Mouse (Mus musculus) limb, embryonic 12.5 days (tissue): ENCODE measurements at regions not wholly inside any gene's neighbourhood (a gene's known extent, or its start where the extent isn't known, plus 50 kb on each side); places are given as distances from the start of the nearest gene placed in this dataset.
"Not testable (repeated sequence)": the region's sequence is repeated elsewhere in the genome, so short reads cannot be mapped to it uniquely, and the experiment has no call there.

Source experiments
- ATAC-seq: fragments of 200-750 bp; cut with Nextera tagmentation; 2 replicates; pipeline ENCODE4 v1.8.0; 2017; ENCODE audit warnings: low read depth, moderate TSS enrichment; ENCODE audit not compliant: insufficient number of reproducible peaks, insufficient read depth, low FRiP score, low TSS enrichment
- H3K27ac ChIP-seq: fragments of 300-500 bp; sonication (generic); 2 replicates; pipeline ENCODE4 v1.5.1; 2016; ENCODE audit warnings: mild to moderate bottlenecking, moderate library complexity
- H3K27me3 ChIP-seq: fragments of 300-500 bp; sonication (generic); 2 replicates; pipeline ENCODE4 v1.6.1; 2016; ENCODE audit warnings: mild to moderate bottlenecking, moderate library complexity
- H3K36me3 ChIP-seq: fragments of 300-500 bp; sonication (generic); 2 replicates; pipeline ENCODE4 v1.6.1; 2016; ENCODE audit warnings: mild to moderate bottlenecking, moderate library complexity
- H3K4me1 ChIP-seq: fragments of 300-500 bp; sonication (generic); replicated peaks from 2 replicates; pipeline ENCODE4 v1.6.1; 2016
- H3K4me2 ChIP-seq: fragments of 300-500 bp; sonication (generic); 2 replicates; pipeline ENCODE4 v1.6.1; 2016; ENCODE audit warnings: mild to moderate bottlenecking, moderate library complexity
- H3K4me3 ChIP-seq: fragments of 300-500 bp; sonication (generic); replicated peaks from 2 replicates; pipeline ENCODE4 v1.5.1; 2016; ENCODE audit warnings: mild to moderate bottlenecking
- H3K9ac ChIP-seq: fragments of 300-500 bp; sonication (generic); replicated peaks from 2 replicates; pipeline ENCODE4 v1.6.1; 2016; ENCODE audit warnings: mild to moderate bottlenecking, moderate library complexity
- H3K9me3 ChIP-seq: fragments of 300-500 bp; sonication (generic); 2 replicates; pipeline ENCODE4 v1.6.1; 2016; ENCODE audit warnings: mild to moderate bottlenecking, moderate library complexity
- WGBS: fragments of 180-500 bp; shearing (Covaris S2); methylation state at CpG from one replicate; pipeline ENCODE4 v1.1.7; 2016; 5-methylcytosine and 5-hydroxymethylcytosine counted together

DNA sequence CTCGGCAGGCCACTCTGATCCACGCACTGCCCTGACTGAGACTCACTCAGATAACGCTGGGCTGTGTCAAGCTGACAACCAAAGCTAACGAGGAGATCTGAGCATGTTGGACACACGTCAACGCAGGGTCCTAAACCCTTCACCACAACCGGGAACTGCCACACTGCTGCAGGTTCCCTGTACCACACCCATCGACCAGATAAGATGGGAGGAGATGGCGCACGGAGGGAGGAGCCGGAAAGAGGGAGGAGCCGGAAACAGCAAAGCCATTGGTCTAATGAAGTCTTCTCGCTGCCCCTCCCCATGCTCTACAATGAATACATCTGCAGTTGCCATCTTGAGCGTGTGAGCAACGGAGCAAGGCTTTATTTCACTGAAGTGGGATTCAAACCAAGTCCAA is 182.9 kb upstream of the Rpl38 start:
- no peaks in the 10 kb centered on the region for H3K36me3 ChIP-seq
- no peak overlapping the region for H3K4me3 ChIP-seq
- ATAC-seq: no peak
- H3K4me1 ChIP-seq: peaks cover 29% of the 10 kb centered on the region
- H3K9ac ChIP-seq: no peak overlapping the region
- no peak overlapping the region for H3K4me2 ChIP-seq
- no peak overlapping the region for H3K27ac ChIP-seq
- peaks cover 88% of the 10 kb centered on the region for H3K27me3 ChIP-seq
- 55% methylated on average over 15 of the region's 15 CpGs for WGBS
- H3K9me3 ChIP-seq: no peaks in the 10 kb centered on the region

- H3K27me3 ChIP-seq: peaks cover 87% of the 10 kb centered on the region
These were observed 183.7 kb upstream of the Rpl38 start for GRCm38 (mm10) chr11:114484668-114484953.

DNA sequence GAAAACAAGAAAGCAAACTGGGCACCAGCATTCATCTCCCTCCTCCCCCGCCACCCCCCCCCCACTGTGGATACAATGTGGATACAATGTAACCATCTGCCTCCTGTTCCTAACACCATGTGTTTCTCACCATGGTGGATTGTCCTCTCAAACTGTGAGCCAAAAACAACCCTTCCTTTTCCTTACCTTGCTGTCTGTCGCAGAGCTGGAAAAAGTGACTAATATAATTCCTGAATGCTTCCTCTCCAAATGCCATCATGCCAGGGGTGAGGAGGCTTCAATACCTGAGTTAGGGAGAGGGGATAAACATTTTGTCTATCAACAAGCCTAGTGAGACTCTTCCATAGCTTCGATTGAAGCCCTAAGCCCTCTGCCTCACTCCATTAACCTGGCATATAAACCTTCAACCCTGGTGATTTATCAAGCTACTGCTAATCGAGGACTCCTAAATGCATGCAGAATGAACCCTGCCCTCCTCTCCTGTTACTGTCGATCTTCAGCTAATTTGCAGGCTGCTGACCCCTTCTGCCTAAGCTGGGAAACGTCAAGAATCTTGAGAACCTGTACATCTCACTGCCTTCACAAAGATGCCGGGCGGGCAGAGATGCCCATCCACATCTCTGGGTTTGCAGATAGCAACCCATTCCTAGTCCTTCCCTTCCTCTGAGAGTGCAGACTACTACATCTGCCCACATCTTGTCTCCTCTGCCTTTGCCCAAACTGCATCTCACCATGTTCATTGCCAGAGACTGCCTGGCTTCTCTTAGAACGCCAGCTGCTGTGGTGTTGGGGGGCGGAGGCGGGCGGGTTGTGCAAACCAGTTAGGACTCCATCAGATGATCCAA is 184.3 kb upstream of the Rpl38 start:
- peaks cover 83% of the 10 kb centered on the region for H3K27me3 ChIP-seq
- H3K4me1 ChIP-seq: peaks cover 20% of the 10 kb centered on the region; the same call in 1 of the 2 replicates
- ATAC-seq: no peak
- H3K4me3 ChIP-seq: no peak overlapping the region
- WGBS: 63% methylated on average over 12 of the region's 12 CpGs
- no peak overlapping the region for H3K9ac ChIP-seq
- no peak overlapping the region for H3K27ac ChIP-seq
- no peaks in the 10 kb centered on the region for H3K9me3 ChIP-seq
- no peak overlapping the region for H3K4me2 ChIP-seq
- no peaks in the 10 kb centered on the region for H3K36me3 ChIP-seq

More at GRCm38 (mm10) chr11:114484668-114484953, 183.7 kb upstream of the Rpl38 start:
- H3K36me3 ChIP-seq: no peaks in the 10 kb centered on the region
- no peak overlapping the region for H3K27ac ChIP-seq
- H3K9ac ChIP-seq: no peak overlapping the region
- H3K4me2 ChIP-seq: no peak overlapping the region
- no peak overlapping the region for H3K4me3 ChIP-seq
- 82% methylated on average over 4 of the region's 4 CpGs for WGBS
- no peak for ATAC-seq
- H3K9me3 ChIP-seq: no peaks in the 10 kb centered on the region
- H3K4me1 ChIP-seq: peaks cover 21% of the 10 kb centered on the region

DNA sequence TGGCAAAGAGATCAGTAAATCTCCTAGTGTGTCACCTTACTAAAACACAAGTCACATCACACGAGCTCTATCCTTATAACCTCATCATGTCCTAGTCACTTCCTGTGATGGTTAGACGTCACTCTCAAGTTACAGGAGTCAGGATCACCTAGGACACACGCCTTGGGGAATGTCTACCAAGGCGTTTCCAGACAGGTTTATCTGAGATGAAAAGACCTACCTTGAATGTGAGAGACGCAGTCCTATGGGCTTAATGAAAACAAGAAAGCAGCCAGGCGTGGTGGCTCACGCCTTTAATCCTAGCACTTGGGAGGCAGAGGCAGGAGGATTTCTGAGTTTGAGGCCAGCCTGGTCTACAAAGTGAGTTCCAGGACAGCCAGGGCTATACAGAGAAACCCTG is 185.0 kb upstream of the Rpl38 start:
- ATAC-seq, H3K4me3 ChIP-seq: not testable (repeated sequence)
- WGBS: 80% methylated on average over 7 of the region's 7 CpGs

DNA sequence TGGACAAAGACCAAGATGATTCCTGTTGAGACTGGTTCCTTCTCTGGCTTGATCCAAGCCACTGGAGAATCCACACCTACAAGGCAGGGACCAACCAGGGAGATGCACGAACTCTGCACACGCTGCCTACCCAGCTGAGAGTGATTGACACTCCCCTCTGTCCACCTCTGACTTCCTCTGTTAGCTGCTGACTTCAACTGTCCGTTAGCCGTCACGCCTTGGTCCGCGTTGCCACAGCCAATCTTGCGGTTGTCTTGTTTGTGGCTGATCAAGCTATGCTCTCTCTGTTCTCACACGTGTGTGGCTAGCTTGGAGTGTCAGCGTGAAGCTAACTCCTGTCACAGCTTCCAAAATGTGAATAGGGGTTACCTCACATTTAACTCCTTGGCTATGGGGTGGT is 186.3 kb upstream of the Rpl38 start:
- H3K36me3 ChIP-seq: no peaks in the 10 kb centered on the region
- no peak overlapping the region for H3K27ac ChIP-seq
- H3K4me1 ChIP-seq: peaks cover 16% of the 10 kb centered on the region
- no peaks in the 10 kb centered on the region for H3K9me3 ChIP-seq
- H3K9ac ChIP-seq: no peak overlapping the region
- peaks cover 64% of the 10 kb centered on the region for H3K27me3 ChIP-seq
- H3K4me3 ChIP-seq: no peak overlapping the region
- no peak overlapping the region for H3K4me2 ChIP-seq
- no peak for ATAC-seq
- WGBS: 82% methylated on average over 10 of the region's 10 CpGs

More for the DNA sequence above, 185.0 kb upstream of the Rpl38 start:
- H3K4me2 ChIP-seq, H3K9me3 ChIP-seq, H3K9ac ChIP-seq, H3K27ac ChIP-seq, H3K36me3 ChIP-seq: not testable (repeated sequence)
- H3K4me1 ChIP-seq: peaks cover 21% of the 10 kb centered on the region
- H3K27me3 ChIP-seq: peaks cover 76% of the 10 kb centered on the region

DNA sequence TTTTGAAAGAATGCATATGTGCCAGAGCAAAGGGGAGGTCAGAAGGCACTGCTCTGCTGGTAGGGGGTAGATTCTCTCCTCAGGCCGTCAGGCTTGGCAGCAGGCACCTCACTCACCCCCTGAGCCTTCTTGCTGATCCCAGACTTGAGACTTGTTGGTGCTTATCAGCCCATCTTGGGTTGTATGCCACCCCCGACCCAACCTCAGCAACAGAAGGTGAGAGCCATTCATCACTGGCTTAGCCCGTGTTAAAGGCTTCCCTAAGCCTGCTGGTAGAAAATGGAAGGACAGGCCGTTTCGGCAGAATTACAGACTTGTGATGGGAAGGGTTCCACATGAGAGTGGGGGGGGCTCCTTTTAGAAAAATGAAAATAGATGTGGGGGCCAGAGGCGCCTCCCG is 187.3 kb upstream of the Rpl38 start:
- Histone ChIP-seq H3K36me3 (no peaks in the 10 kb centered on the region), H3K27me3 (peaks cover 62% of the 10 kb centered on the region), H3K27ac (no peak overlapping the region), H3K9me3 (no peaks in the 10 kb centered on the region), H3K4me3 (no peak overlapping the region), H3K9ac (no peak overlapping the region), H3K4me1 (peaks cover 6% of the 10 kb centered on the region), H3K4me2 (no peak overlapping the region)
- 57% methylated on average over 7 of the region's 7 CpGs for WGBS
- ATAC-seq: no peak

DNA sequence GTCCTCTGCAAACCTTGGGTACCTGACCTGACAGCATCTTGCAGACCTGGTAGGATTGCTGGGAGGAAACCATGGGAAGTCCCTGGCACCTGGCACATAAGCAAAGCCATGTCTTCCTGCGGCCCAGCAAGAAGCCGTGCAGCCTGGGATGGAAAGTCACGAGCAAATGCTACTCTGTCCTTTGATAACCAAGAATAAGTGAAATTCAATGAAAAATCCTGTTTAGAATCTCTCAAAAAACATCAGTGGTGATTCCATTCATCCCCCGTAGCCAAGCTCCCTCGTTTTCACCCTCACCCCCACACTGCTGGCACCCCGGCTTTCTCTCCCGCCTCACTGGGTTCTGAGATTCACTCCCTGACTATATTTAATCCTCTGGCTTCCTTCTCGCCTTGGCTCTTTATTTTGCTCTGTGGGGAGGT is 188.2 kb upstream of the Rpl38 start:
- Histone ChIP-seq H3K4me1 (peaks cover 15% of the 10 kb centered on the region), H3K27me3 (peaks cover 52% of the 10 kb centered on the region), H3K27ac (no peak overlapping the region), H3K9ac (no peak overlapping the region), H3K9me3 (no peaks in the 10 kb centered on the region), H3K4me2 (no peak overlapping the region), H3K36me3 (no peaks in the 10 kb centered on the region), H3K4me3 (no peak overlapping the region)
- ATAC-seq: no peak
- 84% methylated on average over 8 of the region's 8 CpGs for WGBS

GRCm38 (mm10) chr11:114478736-114479135 is 189.6 kb upstream of the Rpl38 start:
- peak overlapping the region; percentile 71 for H3K27ac ChIP-seq
- H3K4me1 ChIP-seq: peaks cover 22% of the 10 kb centered on the region
- no peak overlapping the region for H3K4me3 ChIP-seq
- peaks cover 47% of the 10 kb centered on the region for H3K27me3 ChIP-seq
- no peak for ATAC-seq
- WGBS: 7% methylated on average over 7 of the region's 7 CpGs
- no peaks in the 10 kb centered on the region for H3K9me3 ChIP-seq
- no peaks in the 10 kb centered on the region for H3K36me3 ChIP-seq
- H3K9ac ChIP-seq: no peak overlapping the region
- peak overlapping the region; percentile 24 for H3K4me2 ChIP-seq

- ATAC-seq: no peak
- H3K27ac ChIP-seq: no peak overlapping the region
- no peaks in the 10 kb centered on the region for H3K9me3 ChIP-seq
- no peak overlapping the region for H3K9ac ChIP-seq
- peaks cover 43% of the 10 kb centered on the region for H3K27me3 ChIP-seq
- H3K36me3 ChIP-seq: no peaks in the 10 kb centered on the region
- 66% methylated on average over 3 of the region's 3 CpGs for WGBS
- peaks cover 22% of the 10 kb centered on the region for H3K4me1 ChIP-seq
- H3K4me2 ChIP-seq: no peak overlapping the region
- H3K4me3 ChIP-seq: no peak overlapping the region
These were observed 191.0 kb upstream of the Rpl38 start for GRCm38 (mm10) chr11:114477365-114477764.

DNA sequence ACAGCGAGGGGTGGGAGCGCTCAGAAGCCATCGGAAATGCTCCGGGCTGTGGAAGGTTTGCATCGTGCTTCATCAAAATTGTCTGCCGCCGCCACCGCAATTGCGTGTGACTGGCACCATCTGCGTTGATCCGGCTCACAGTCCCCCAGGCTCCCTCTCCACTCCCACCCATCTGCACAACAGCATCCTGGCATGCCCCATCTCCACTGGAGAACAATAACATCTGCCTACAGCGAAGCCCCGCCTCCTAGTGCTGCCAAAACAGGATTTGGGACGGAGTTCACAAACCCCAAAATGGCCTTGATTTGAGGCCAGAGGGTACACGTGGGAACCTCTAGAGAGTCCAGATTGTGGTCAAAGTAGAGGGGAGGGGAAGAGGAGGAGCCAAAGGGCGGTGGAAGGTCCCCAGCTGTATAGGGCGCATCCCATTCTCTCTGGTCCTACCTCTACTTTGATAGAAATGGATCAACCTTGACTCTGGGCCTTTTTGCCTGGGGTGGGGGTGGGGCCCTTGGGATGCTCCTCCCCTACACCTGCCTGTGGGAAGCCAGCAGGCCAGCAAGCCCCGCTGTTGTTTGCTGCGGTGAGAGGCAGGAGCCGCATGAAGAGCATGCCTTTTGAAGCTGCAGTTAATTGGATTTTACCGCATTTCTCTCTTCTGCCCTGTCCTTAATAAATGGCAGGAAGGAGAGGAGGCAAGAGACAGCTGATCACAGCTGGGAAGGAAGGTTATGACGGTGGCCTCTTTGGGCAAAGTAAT is 195.6 kb upstream of the Rpl38 start:
- H3K4me1 ChIP-seq: peaks cover 29% of the 10 kb centered on the region
- peaks cover 36% of the 10 kb centered on the region for H3K27me3 ChIP-seq
- ATAC-seq: no peak
- no peaks in the 10 kb centered on the region for H3K9me3 ChIP-seq
- H3K9ac ChIP-seq: no peak overlapping the region
- H3K36me3 ChIP-seq: no peaks in the 10 kb centered on the region
- H3K4me3 ChIP-seq: no peak overlapping the region
- 15% methylated on average over 22 of the region's 22 CpGs for WGBS
- H3K27ac ChIP-seq: no peak overlapping the region
- H3K4me2 ChIP-seq: peak overlapping the region; percentile 13; the same call in 1 of the 2 replicates

DNA sequence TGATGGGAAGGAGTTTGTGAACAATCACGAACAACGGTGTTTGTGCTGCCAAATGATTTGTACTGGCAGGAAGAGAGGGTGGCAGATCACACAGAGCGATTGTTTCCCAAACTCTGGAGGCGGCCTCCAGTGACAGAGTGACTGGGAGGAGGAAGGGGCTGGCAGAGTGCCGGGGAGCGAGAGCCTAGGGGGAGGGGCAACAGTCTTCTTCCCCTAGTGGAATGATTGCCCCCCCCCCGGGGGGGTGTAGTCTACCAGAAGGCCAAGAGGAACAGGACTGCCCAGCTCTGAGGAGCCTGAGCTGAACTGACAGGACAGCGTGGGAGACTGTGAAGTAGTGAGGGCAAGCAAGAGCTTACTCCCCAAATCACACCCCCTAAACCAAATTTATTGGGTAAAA is 199.9 kb upstream of the Rpl38 start:
- Histone ChIP-seq H3K27ac (no peak overlapping the region), H3K9ac (no peak overlapping the region), H3K4me3 (no peak overlapping the region), H3K9me3 (no peaks in the 10 kb centered on the region), H3K36me3 (no peaks in the 10 kb centered on the region), H3K4me2 (peak overlapping the region; percentile 48), H3K4me1 (peaks cover 37% of the 10 kb centered on the region), H3K27me3 (peaks cover 39% of the 10 kb centered on the region)
- under 1% methylated on average over 8 of the region's 8 CpGs for WGBS
- 0 out of 2 replicates have a peak, but pooled peaks have one; percentile 28 for ATAC-seq
